Mouse (Mus musculus) lung, postnatal 14 days (tissue): ENCODE results near the gene Gm3149.
"Not testable (repeated sequence)": the region's sequence is repeated elsewhere in the genome, so short reads cannot be mapped to it uniquely, and the experiment has no call there.

ENCODE experiments used
- DNase-seq: peaks from one replicate; pipeline ENCODE4 v3.0.0; 2021

The Gm3149 gene

GRCm38 (mm10) chr14:4316983-4317382 is at the start of gene Gm3149:
TSS of gene Gm3149 (plus strand) at chr14:4317283.
- not testable (repeated sequence) for DNase-seq

- DNase-seq: not testable (repeated sequence)
Measured at GRCm38 (mm10) chr14:4269238-4269950, 47.7 kb upstream of the Gm3149 start.

GRCm38 (mm10) chr14:4279828-4280227 is 37.3 kb upstream of the Gm3149 start:
- DNase-seq: not testable (repeated sequence)

- not testable (repeated sequence) for DNase-seq
Measured at GRCm38 (mm10) chr14:4334476-4335080, 17.5 kb downstream of the Gm3149 start, which contains the start of gene 2610042L04Rik. TSS of gene 2610042L04Rik (plus strand) at chr14:4334763.

GRCm38 (mm10) chr14:4335506-4335905 is 18.4 kb downstream of the Gm3149 start:
- not testable (repeated sequence) for DNase-seq

- not testable (repeated sequence) for DNase-seq
Measured at GRCm38 (mm10) chr14:4368991-4369390, 51.9 kb downstream of the Gm3149 start.

GRCm38 (mm10) chr14:4369691-4370090 is 52.6 kb downstream of the Gm3149 start:
- DNase-seq: not testable (repeated sequence)
